Mouse (Mus musculus): ENCODE measurements around the gene Ston2. TPM values are rescaled to one million over a fixed set of nuclear protein-coding genes. Genes with fewer than 3 reads are reported as not detected.

The Ston2 gene
- total and polyA plus RNA-seq, 3 experiments, result 33.4 to 110 (median 74.5) TPM

GRCm38 (mm10) chr12:91642426-91643093, 145.6 kb downstream of the Ston2 start:
- TF ChIP-seq POLR2AphosphoS5 (IDR thresholded peaks at IDR 0.05; ENCODE audit: insufficient replicate concordance, low read depth, low read length) (no peak), GATA2 (IDR thresholded peaks at IDR 0.05; ENCODE audit: borderline replicate concordance, low read depth, low read length) (no peak), TAL1 (conservative IDR thresholded peaks at IDR 0.05; ENCODE audit: low read depth, low read length) (no peak), GATA1 (IDR thresholded peaks at IDR 0.05; ENCODE audit: borderline replicate concordance, low read length) (no peak), CTCF (IDR thresholded peaks at IDR 0.05; ENCODE audit: low read depth, low read length) (no peak)
- DNase-seq (ENCODE audit: low spot score) (no peak), ATAC-seq (ENCODE audit: extremely low read depth, insufficient number of reproducible peaks, low FRiP score, poor library complexity, severe bottlenecking) (no peak)
- Histone ChIP-seq H3K9me3 (replicated peaks) (no peaks in the 10 kb centered on the region), H3K27me3 (ENCODE audit: insufficient read depth, low read length) (no peaks in the 10 kb centered on the region), H3K36me3 (replicated peaks) (peaks cover 67% of the 10 kb centered on the region), H3K4me1 (ENCODE audit: insufficient read depth, low read depth, low read length) (peaks cover 27% of the 10 kb centered on the region), H3K4me3 (ENCODE audit: low read depth, low read length) (no peak overlapping the region)

GRCm38 (mm10) chr12:91641631-91642141, 146.5 kb downstream of the Ston2 start:
- Histone ChIP-seq H3K9me3 (replicated peaks) (no peaks in the 10 kb centered on the region), H3K4me3 (ENCODE audit: low read depth, low read length) (no peak overlapping the region), H3K27me3 (ENCODE audit: insufficient read depth, low read length) (no peaks in the 10 kb centered on the region), H3K36me3 (replicated peaks) (peaks cover 63% of the 10 kb centered on the region), H3K4me1 (ENCODE audit: insufficient read depth, low read depth, low read length) (peaks cover 27% of the 10 kb centered on the region)
- no peak for ATAC-seq (ENCODE audit: extremely low read depth, insufficient number of reproducible peaks, low FRiP score, poor library complexity, severe bottlenecking)
- TF ChIP-seq POLR2AphosphoS5 (IDR thresholded peaks at IDR 0.05; ENCODE audit: insufficient replicate concordance, low read depth, low read length), result no peak
- TF ChIP-seq GATA2 (IDR thresholded peaks at IDR 0.05; ENCODE audit: borderline replicate concordance, low read depth, low read length), result no peak
- TF ChIP-seq GATA1 (IDR thresholded peaks at IDR 0.05; ENCODE audit: borderline replicate concordance, low read length), result no peak
- TF ChIP-seq CTCF (IDR thresholded peaks at IDR 0.05; ENCODE audit: low read depth, low read length), result no peak
- no peak for TF ChIP-seq TAL1 (conservative IDR thresholded peaks at IDR 0.05; ENCODE audit: low read depth, low read length)
- no peak for DNase-seq (ENCODE audit: low spot score)

- Histone ChIP-seq H3K27me3 (ENCODE audit: insufficient read depth, low read length) (no peaks in the 10 kb centered on the region), H3K4me1 (ENCODE audit: insufficient read depth, low read depth, low read length) (peaks cover 25% of the 10 kb centered on the region), H3K36me3 (replicated peaks) (peaks cover 58% of the 10 kb centered on the region), H3K4me3 (ENCODE audit: low read depth, low read length) (no peak overlapping the region), H3K9me3 (replicated peaks) (no peaks in the 10 kb centered on the region)
- TF ChIP-seq GATA1 (IDR thresholded peaks at IDR 0.05; ENCODE audit: borderline replicate concordance, low read length), result no peak
- no peak for TF ChIP-seq CTCF (IDR thresholded peaks at IDR 0.05; ENCODE audit: low read depth, low read length)
- TF ChIP-seq GATA2 (IDR thresholded peaks at IDR 0.05; ENCODE audit: borderline replicate concordance, low read depth, low read length), result no peak
- no peak for TF ChIP-seq POLR2AphosphoS5 (IDR thresholded peaks at IDR 0.05; ENCODE audit: insufficient replicate concordance, low read depth, low read length)
- ATAC-seq (ENCODE audit: extremely low read depth, insufficient number of reproducible peaks, low FRiP score, poor library complexity, severe bottlenecking) (no peak), DNase-seq (ENCODE audit: low spot score) (no peak)
Observed at GRCm38 (mm10) chr12:91641133-91641532, 147.1 kb downstream of the Ston2 start.

- Histone ChIP-seq H3K4me1 (ENCODE audit: insufficient read depth, low read depth, low read length) (peaks cover 23% of the 10 kb centered on the region), H3K9me3 (replicated peaks) (no peaks in the 10 kb centered on the region), H3K36me3 (replicated peaks) (peaks cover 56% of the 10 kb centered on the region), H3K4me3 (ENCODE audit: low read depth, low read length) (no peak overlapping the region), H3K27me3 (ENCODE audit: insufficient read depth, low read length) (no peaks in the 10 kb centered on the region)
- DNase-seq (ENCODE audit: low spot score) (no peak), ATAC-seq (ENCODE audit: extremely low read depth, insufficient number of reproducible peaks, low FRiP score, poor library complexity, severe bottlenecking) (peak; percentile 24; the same call in 1 of the 2 replicates)
- TF ChIP-seq TAL1 (conservative IDR thresholded peaks at IDR 0.05; ENCODE audit: low read depth, low read length) (no peak), CTCF (IDR thresholded peaks at IDR 0.05; ENCODE audit: low read depth, low read length) (peak; percentile 9; the same call in 1 of the 2 replicates)
Observed at GRCm38 (mm10) chr12:91640712-91641111, 147.5 kb downstream of the Ston2 start.

- ATAC-seq (ENCODE audit: extremely low read depth, insufficient number of reproducible peaks, low FRiP score, poor library complexity, severe bottlenecking), result no peak
- peaks cover 50% of the 10 kb centered on the region for H3K36me3 ChIP-seq (replicated peaks)
Observed at GRCm38 (mm10) chr12:91638351-91638750, 149.8 kb downstream of the Ston2 start.

GRCm38 (mm10) chr12:91637136-91637909, 150.9 kb downstream of the Ston2 start:
- DNase-seq (ENCODE audit: low spot score), result no peak
- H3K36me3 ChIP-seq (replicated peaks), result peaks cover 47% of the 10 kb centered on the region
- H3K27me3 ChIP-seq (ENCODE audit: insufficient read depth, low read length), result no peaks in the 10 kb centered on the region
- 0 out of 2 replicates have a peak, but pooled peaks cover 4% of the 10 kb centered on the region for H3K4me1 ChIP-seq (ENCODE audit: insufficient read depth, low read depth, low read length)
- no peak overlapping the region for H3K4me3 ChIP-seq (ENCODE audit: low read depth, low read length)
- TF ChIP-seq GATA1 (IDR thresholded peaks at IDR 0.05; ENCODE audit: borderline replicate concordance, low read length) (no peak), CTCF (IDR thresholded peaks at IDR 0.05; ENCODE audit: low read depth, low read length) (no peak), POLR2AphosphoS5 (IDR thresholded peaks at IDR 0.05; ENCODE audit: insufficient replicate concordance, low read depth, low read length) (no peak), TAL1 (conservative IDR thresholded peaks at IDR 0.05; ENCODE audit: low read depth, low read length) (no peak), GATA2 (IDR thresholded peaks at IDR 0.05; ENCODE audit: borderline replicate concordance, low read depth, low read length) (no peak)
- H3K9me3 ChIP-seq (replicated peaks), result no peaks in the 10 kb centered on the region
- ATAC-seq (ENCODE audit: extremely low read depth, insufficient number of reproducible peaks, low FRiP score, poor library complexity, severe bottlenecking), result no peak

More at GRCm38 (mm10) chr12:91638351-91638750, 149.8 kb downstream of the Ston2 start:
- no peaks in the 10 kb centered on the region for H3K9me3 ChIP-seq (replicated peaks)
- DNase-seq (ENCODE audit: low spot score), result no peak
- TF ChIP-seq GATA1 (IDR thresholded peaks at IDR 0.05; ENCODE audit: borderline replicate concordance, low read length) (no peak), GATA2 (IDR thresholded peaks at IDR 0.05; ENCODE audit: borderline replicate concordance, low read depth, low read length) (no peak), POLR2AphosphoS5 (IDR thresholded peaks at IDR 0.05; ENCODE audit: insufficient replicate concordance, low read depth, low read length) (no peak), CTCF (IDR thresholded peaks at IDR 0.05; ENCODE audit: low read depth, low read length) (no peak), TAL1 (conservative IDR thresholded peaks at IDR 0.05; ENCODE audit: low read depth, low read length) (no peak)
- H3K27me3 ChIP-seq (ENCODE audit: insufficient read depth, low read length), result no peaks in the 10 kb centered on the region
- peaks cover 9% of the 10 kb centered on the region; the same call in 1 of the 2 replicates for H3K4me1 ChIP-seq (ENCODE audit: insufficient read depth, low read depth, low read length)
- H3K4me3 ChIP-seq (ENCODE audit: low read depth, low read length), result no peak overlapping the region

All from G1E (cell line).